Mouse (Mus musculus) E14TG2a.4 (cell line): ENCODE results near the gene Cpm.

Experiments used
- CTCF ChIP-seq: conservative IDR thresholded peaks from 2 replicates; pipeline ENCODE4 v1.5.1; 2014; ENCODE audit warnings: low read length
- POU5F1 ChIP-seq: IDR thresholded peaks from 2 replicates; pipeline ENCODE4 v1.6.1; 2014; ENCODE audit warnings: low read length, borderline replicate concordance

GRCm38 (mm10) chr10:117663865-117664200, 34.5 kb downstream of the Cpm start:
- TF ChIP-seq CTCF (no peak), POU5F1 (no peak)
